Mouse (Mus musculus) G1E-ER4 (cell line): ENCODE measurements around the gene Zfp526. TPM values are rescaled to one million over a fixed set of nuclear protein-coding genes. Genes with fewer than 3 reads are reported as not detected.

Source experiments
- GATA1 ChIP-seq: IDR thresholded peaks from one replicate; pipeline ENCODE4 v1.8.0; 2012; ENCODE audit warnings: low read length, inconsistent platforms
- polyA plus RNA-seq: library from polyadenylated mRNA; stranded (reverse); fragments of >175 nt; gene quantifications from 2 replicates; pipeline ENCODE4 v1.2.3, GENCODE M21; 2012

The Zfp526 gene
- polyA plus RNA-seq, 1 experiment = 56.1 TPM

DNA sequence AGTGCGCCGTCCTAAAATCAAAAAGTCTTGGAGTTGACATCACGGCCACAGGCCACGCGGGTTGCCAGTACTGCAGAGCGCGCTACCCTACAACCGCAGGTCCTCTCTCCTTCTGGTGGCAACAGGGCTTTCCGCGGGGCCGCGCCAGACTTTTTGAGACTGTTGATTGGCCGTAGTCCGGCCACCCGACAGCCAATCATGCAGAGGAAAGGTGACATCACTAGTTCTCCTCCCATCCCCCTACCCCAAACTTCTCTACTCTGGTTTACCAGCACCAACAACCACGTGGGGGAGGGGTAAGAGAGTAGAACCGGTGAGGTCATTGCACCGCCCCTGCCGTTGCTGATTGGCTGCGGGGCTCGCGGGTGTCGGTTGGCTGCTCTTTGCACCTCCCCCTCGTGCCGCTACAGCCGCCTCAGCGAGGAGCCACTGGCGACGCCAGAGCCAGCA, 46.1 kb downstream of the Zfp526 start, which contains the start of gene Cic:
TSS of gene Cic (plus strand) at position 404 of the 450 bp plus-strand sequence.
- TF ChIP-seq GATA1 = no peak

GRCm38 (mm10) chr7:25267751-25268463, 46.7 kb downstream of the Zfp526 start:
- TF ChIP-seq GATA1 = no peak

DNA sequence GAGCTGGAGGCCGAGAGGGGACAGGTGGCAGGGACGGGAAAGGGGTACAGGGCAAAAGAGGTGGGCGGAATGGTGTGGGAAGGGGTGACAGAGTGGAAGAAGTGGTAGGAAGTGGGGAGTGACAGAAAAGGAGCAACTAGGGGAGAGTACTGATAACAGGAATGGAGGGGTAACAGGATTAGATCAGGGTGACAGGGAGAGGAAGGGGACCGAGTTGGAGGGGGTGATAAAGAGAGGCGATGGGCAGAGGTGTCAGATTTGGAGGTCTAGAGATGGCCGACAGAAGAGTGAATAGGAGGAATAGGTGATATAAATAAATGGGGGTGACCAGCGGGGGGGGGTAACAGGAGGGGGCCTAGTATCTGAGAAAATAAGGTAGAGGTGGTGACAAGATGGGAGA, 47.4 kb downstream of the Zfp526 start:
- TF ChIP-seq GATA1 = no peak

- no peak for TF ChIP-seq GATA1
These were observed 47.8 kb downstream of the Zfp526 start for GRCm38 (mm10) chr7:25269029-25269428.

GRCm38 (mm10) chr7:25269545-25270271, 48.5 kb downstream of the Zfp526 start:
- no peak for TF ChIP-seq GATA1

GRCm38 (mm10) chr7:25270652-25271633, 49.7 kb downstream of the Zfp526 start:
- TF ChIP-seq GATA1 = no peak

- no peak for TF ChIP-seq GATA1
These were observed 50.6 kb downstream of the Zfp526 start for GRCm38 (mm10) chr7:25271651-25272444.

DNA sequence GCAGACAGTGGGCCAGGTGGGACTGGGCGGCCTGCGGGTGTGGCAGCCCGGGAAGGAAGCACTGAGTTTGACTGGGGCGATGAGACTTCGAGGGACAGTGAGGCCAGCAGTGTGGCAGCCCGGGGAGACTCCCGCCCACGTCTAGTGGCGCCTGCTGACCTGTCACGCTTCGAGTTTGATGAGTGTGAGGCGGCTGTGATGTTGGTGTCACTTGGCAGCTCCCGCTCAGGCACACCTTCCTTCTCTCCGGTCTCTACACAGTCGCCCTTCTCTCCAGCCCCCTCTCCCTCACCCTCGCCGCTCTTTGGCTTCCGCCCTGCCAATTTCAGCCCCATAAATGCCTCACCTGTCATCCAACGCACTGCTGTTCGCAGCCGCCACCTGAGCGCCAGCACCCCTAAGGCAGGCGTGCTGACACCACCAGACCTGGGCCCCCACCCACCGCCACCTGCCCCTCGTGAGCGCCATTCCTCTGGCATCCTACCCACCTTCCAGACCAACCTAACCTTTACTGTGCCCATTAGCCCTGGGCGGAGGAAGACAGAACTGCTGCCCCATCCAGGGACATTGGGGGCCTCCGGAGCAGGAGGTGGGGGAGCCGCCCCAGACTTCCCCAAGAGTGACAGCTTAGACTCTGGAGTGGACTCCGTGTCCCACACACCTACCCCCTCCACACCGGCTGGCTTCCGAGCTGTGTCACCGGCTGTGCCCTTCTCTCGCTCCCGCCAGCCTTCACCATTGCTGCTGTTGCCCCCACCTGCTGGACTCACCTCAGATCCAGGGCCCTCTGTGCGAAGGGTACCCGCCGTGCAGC, 51.4 kb downstream of the Zfp526 start:
- TF ChIP-seq GATA1 = no peak

GRCm38 (mm10) chr7:25273259-25274241, 52.3 kb downstream of the Zfp526 start:
- TF ChIP-seq GATA1 = peak; percentile 87

- TF ChIP-seq GATA1 = no peak
These were observed 53.3 kb downstream of the Zfp526 start for GRCm38 (mm10) chr7:25274571-25274970.

DNA sequence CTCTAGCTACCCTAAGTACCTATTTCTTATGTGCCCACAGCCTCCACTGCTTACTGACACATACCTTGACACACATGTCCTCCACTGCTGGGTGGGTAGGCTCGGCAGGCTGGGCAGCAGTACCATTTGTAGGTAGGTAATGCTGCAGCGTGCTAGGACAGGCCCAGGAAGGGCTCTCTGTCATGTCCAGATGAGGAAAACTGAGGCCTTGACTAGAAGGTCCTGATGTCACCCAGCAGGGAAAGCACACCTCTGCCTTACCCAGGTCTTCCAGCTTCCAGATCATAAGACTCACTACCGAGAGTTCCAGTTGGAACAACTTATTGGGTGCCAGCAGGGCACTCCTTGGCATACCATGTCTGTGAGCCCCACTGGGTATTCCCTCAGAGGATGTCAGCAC, 53.8 kb downstream of the Zfp526 start:
- no peak for TF ChIP-seq GATA1

- TF ChIP-seq GATA1 = no peak
These were observed 54.5 kb downstream of the Zfp526 start for GRCm38 (mm10) chr7:25275555-25276298.

Other genes starting within 250 kb of the Zfp526 start
- gene Rabac1, start 248.7 kb upstream of the Zfp526 start, polyA plus RNA-seq = 164 and 218 TPM in 2 replicates
- 0.05 and 0.12 TPM in 2 replicates for gene Atp1a3, start 215.5 kb upstream of the Zfp526 start, polyA plus RNA-seq
- 137 and 175 TPM in 2 replicates for gene Grik5, start 149.1 kb upstream of the Zfp526 start, polyA plus RNA-seq
- 70.8 and 77.5 TPM in 2 replicates for gene Zfp574, start 148.9 kb upstream of the Zfp526 start, polyA plus RNA-seq
- gene Pou2f2, start 41.7 kb upstream of the Zfp526 start, polyA plus RNA-seq = 0.38 and 0.41 TPM in 2 replicates
- 81.6 and 102 TPM in 2 replicates for gene Dedd2, start 810 bp upstream of the Zfp526 start, polyA plus RNA-seq
- gene Gsk3a, start 16.4 kb downstream of the Zfp526 start, polyA plus RNA-seq = 169 and 188 TPM in 2 replicates
- 136 and 176 TPM in 2 replicates for gene Erf, start 29.3 kb downstream of the Zfp526 start, polyA plus RNA-seq
- gene Cic, start 46.3 kb downstream of the Zfp526 start, polyA plus RNA-seq = 729 and 741 TPM in 2 replicates
- 119 and 158 TPM in 2 replicates for gene Pafah1b3, start 76.6 kb downstream of the Zfp526 start, polyA plus RNA-seq
- 0.06 TPM in 1 of 2 replicates, not detected in the other for gene Prr19, start 80.0 kb downstream of the Zfp526 start, polyA plus RNA-seq
- 0.06 TPM in 1 of 2 replicates, not detected in the other for gene Tmem145, start 84.7 kb downstream of the Zfp526 start, polyA plus RNA-seq
- 34.5 and 36.9 TPM in 2 replicates for gene Megf8, start 95.7 kb downstream of the Zfp526 start, polyA plus RNA-seq
- gene Cnfn, start 148.3 kb downstream of the Zfp526 start, polyA plus RNA-seq = not detected in 2 replicates
- 14.8 and 17.6 TPM in 2 replicates for gene Lipe, start 177.3 kb downstream of the Zfp526 start, polyA plus RNA-seq
- not detected in 2 replicates for gene Cxcl17, start 191.5 kb downstream of the Zfp526 start, polyA plus RNA-seq